Mouse (Mus musculus) midbrain, embryonic 16.5 days (tissue): ENCODE measurements at regions not wholly inside any gene's neighbourhood (a gene's known extent, or its start where the extent isn't known, plus 50 kb on each side); places are given as distances from the start of the nearest gene placed in this dataset.

Source experiments
- ATAC-seq: fragments of 200-750 bp; cut with Nextera tagmentation; 2 replicates; pipeline ENCODE4 v1.8.0; 2017; ENCODE audit warnings: moderate TSS enrichment
- H3K27ac ChIP-seq: fragments of 300-500 bp; sonication (generic); 2 replicates; pipeline ENCODE4 v1.5.1; 2014; ENCODE audit warnings: mild to moderate bottlenecking, low read length, mixed read lengths
- H3K27me3 ChIP-seq: fragments of 300-500 bp; sonication (generic); 2 replicates; pipeline ENCODE4 v1.6.1; 2014; ENCODE audit warnings: low read depth, low read length, mixed read lengths; ENCODE audit not compliant: control insufficient read depth, insufficient read depth
- H3K36me3 ChIP-seq: fragments of 300-500 bp; sonication (generic); 2 replicates; pipeline ENCODE4 v1.6.1; 2014; ENCODE audit warnings: mild to moderate bottlenecking, low read length, moderate library complexity, mixed read lengths; ENCODE audit not compliant: control insufficient read depth, insufficient read depth
- H3K4me1 ChIP-seq: fragments of 300-500 bp; sonication (generic); 2 replicates; pipeline ENCODE4 v1.6.1; 2014; ENCODE audit warnings: mild to moderate bottlenecking, low read length, mixed read lengths; ENCODE audit not compliant: control insufficient read depth, insufficient read depth
- H3K4me2 ChIP-seq: fragments of 300-500 bp; sonication (generic); 2 replicates; pipeline ENCODE4 v1.6.1; 2014; ENCODE audit warnings: mild to moderate bottlenecking, low read length, mixed read lengths
- H3K4me3 ChIP-seq: fragments of 300-500 bp; sonication (generic); 2 replicates; pipeline ENCODE4 v1.5.1; 2014; ENCODE audit warnings: low read depth, mild to moderate bottlenecking, low read length, moderate library complexity, mixed read lengths
- H3K9ac ChIP-seq: fragments of 300-500 bp; sonication (generic); 2 replicates; pipeline ENCODE4 v1.6.1; 2014; ENCODE audit warnings: low read depth, low read length, mixed read lengths
- H3K9me3 ChIP-seq: fragments of 300-500 bp; sonication (generic); replicated peaks from 2 replicates; pipeline ENCODE4 v1.6.1; 2014; ENCODE audit warnings: mild to moderate bottlenecking, low read length, mixed read lengths; ENCODE audit not compliant: control insufficient read depth, poor library complexity, severe bottlenecking
- WGBS: fragments of 180-500 bp; shearing (Covaris S2); extraction: QIAGEN DNeasy Blood & Tissue Kit; methylation state at CpG from one replicate; pipeline ENCODE4 v1.1.7; 2014; 5-methylcytosine and 5-hydroxymethylcytosine counted together

GRCm38 (mm10) chr5:33501211-33501610 lies 67.4 kb upstream of the Nkx1-1 start:
- Histone ChIP-seq H3K27ac (no peak overlapping the region), H3K4me3 (no peak overlapping the region), H3K9ac (no peak overlapping the region), H3K4me1 (peaks cover 12% of the 10 kb centered on the region; the same call in 1 of the 2 replicates), H3K4me2 (no peak overlapping the region), H3K9me3 (no peaks in the 10 kb centered on the region), H3K36me3 (no peaks in the 10 kb centered on the region), H3K27me3 (no peaks in the 10 kb centered on the region; the same call in 1 of the 2 replicates)
- WGBS, result 43% methylated on average over 7 of the region's 7 CpGs
- no peak for ATAC-seq

- peak; percentile 83 for ATAC-seq
- no peak overlapping the region for H3K4me2 ChIP-seq
- no peak overlapping the region for H3K27ac ChIP-seq
- H3K36me3 ChIP-seq, result no peaks in the 10 kb centered on the region
- 14% methylated on average over 6 of the region's 6 CpGs for WGBS
- H3K27me3 ChIP-seq, result no peaks in the 10 kb centered on the region
- no peaks in the 10 kb centered on the region for H3K9me3 ChIP-seq
- H3K4me3 ChIP-seq, result no peak overlapping the region
- H3K9ac ChIP-seq, result no peak overlapping the region
- H3K4me1 ChIP-seq, result peaks cover 4% of the 10 kb centered on the region; the same call in 1 of the 2 replicates
These were observed 62.2 kb upstream of the Nkx1-1 start for GRCm38 (mm10) chr5:33495900-33496529.

GRCm38 (mm10) chr5:33495276-33495675 lies 61.5 kb upstream of the Nkx1-1 start:
- Histone ChIP-seq H3K9me3 (no peaks in the 10 kb centered on the region), H3K27ac (no peak overlapping the region), H3K9ac (no peak overlapping the region), H3K27me3 (no peaks in the 10 kb centered on the region), H3K4me2 (no peak overlapping the region), H3K4me3 (no peak overlapping the region), H3K4me1 (peaks cover 4% of the 10 kb centered on the region; the same call in 1 of the 2 replicates), H3K36me3 (no peaks in the 10 kb centered on the region)
- WGBS, result 35% methylated on average over 6 of the region's 6 CpGs
- no peak for ATAC-seq

- H3K4me1 ChIP-seq, result peaks cover 8% of the 10 kb centered on the region; the same call in 1 of the 2 replicates
- H3K9ac ChIP-seq, result no peak overlapping the region
- 87% methylated on average over 11 of the region's 11 CpGs for WGBS
- H3K36me3 ChIP-seq, result no peaks in the 10 kb centered on the region
- no peak overlapping the region for H3K4me3 ChIP-seq
- H3K4me2 ChIP-seq, result no peak overlapping the region
- no peak for ATAC-seq
- H3K27ac ChIP-seq, result no peak overlapping the region
- no peaks in the 10 kb centered on the region for H3K9me3 ChIP-seq
- no peaks in the 10 kb centered on the region for H3K27me3 ChIP-seq
These were observed 59.0 kb upstream of the Nkx1-1 start for GRCm38 (mm10) chr5:33492604-33493315.

GRCm38 (mm10) chr5:33489286-33489685 lies 55.5 kb upstream of the Nkx1-1 start:
- ATAC-seq, result no peak

DNA sequence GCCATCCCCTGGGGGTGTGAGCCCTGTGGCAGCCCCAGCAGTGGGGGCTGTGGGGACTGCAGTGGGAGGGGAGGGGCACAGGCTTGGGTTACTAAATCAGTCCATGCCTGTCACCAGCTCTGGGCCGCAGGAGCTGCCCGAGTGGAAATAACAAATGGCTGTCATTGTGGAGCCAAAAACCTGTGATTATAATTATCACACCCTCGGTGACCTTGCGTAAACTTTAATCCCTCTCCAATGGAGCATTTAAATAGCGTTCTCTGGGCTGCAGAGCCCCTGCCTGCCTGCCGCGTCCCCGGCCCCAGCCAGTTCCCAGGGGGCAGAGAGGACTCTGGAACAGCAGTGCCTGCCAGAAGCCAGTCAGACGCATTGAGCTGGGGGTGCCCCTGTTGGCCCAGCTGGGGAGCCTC lies 54.4 kb upstream of the Nkx1-1 start:
- Histone ChIP-seq H3K4me2 (no peak overlapping the region), H3K36me3 (no peaks in the 10 kb centered on the region), H3K9me3 (no peaks in the 10 kb centered on the region), H3K4me1 (peaks cover 4% of the 10 kb centered on the region; the same call in 1 of the 2 replicates), H3K27ac (no peak overlapping the region), H3K9ac (no peak overlapping the region), H3K27me3 (no peaks in the 10 kb centered on the region), H3K4me3 (no peak overlapping the region)
- 6% methylated on average over 9 of the region's 9 CpGs for WGBS
- no peak for ATAC-seq

More at GRCm38 (mm10) chr5:33489286-33489685, 55.5 kb upstream of the Nkx1-1 start:
- H3K9me3 ChIP-seq, result no peaks in the 10 kb centered on the region
- no peaks in the 10 kb centered on the region for H3K36me3 ChIP-seq
- H3K27ac ChIP-seq, result no peak overlapping the region
- H3K27me3 ChIP-seq, result no peaks in the 10 kb centered on the region
- 69% methylated on average over 6 of the region's 6 CpGs for WGBS
- no peak overlapping the region for H3K4me3 ChIP-seq
- no peak overlapping the region for H3K4me2 ChIP-seq
- no peak overlapping the region for H3K9ac ChIP-seq
- H3K4me1 ChIP-seq, result peaks cover 4% of the 10 kb centered on the region; the same call in 1 of the 2 replicates

- WGBS, result 57% methylated on average over 15 of the region's 15 CpGs
- Histone ChIP-seq H3K4me3 (no peak overlapping the region), H3K4me2 (no peak overlapping the region), H3K9me3 (no peaks in the 10 kb centered on the region), H3K36me3 (no peaks in the 10 kb centered on the region), H3K27ac (no peak overlapping the region), H3K27me3 (no peaks in the 10 kb centered on the region), H3K4me1 (peaks cover 4% of the 10 kb centered on the region; the same call in 1 of the 2 replicates), H3K9ac (no peak overlapping the region)
- no peak for ATAC-seq
These were observed 52.0 kb upstream of the Nkx1-1 start for GRCm38 (mm10) chr5:33485765-33486164.
